Mouse (Mus musculus) spleen, adult 12 weeks (tissue): Measurements from ENCODE around the gene Tmem131.
"Not testable (repeated sequence)": the region's sequence is repeated elsewhere in the genome, so short reads cannot be mapped to it uniquely, and the experiment has no call there.

ENCODE experiments used
- DNase-seq: peaks from one replicate; pipeline ENCODE4 v3.0.0; 2022; ENCODE audit warnings: low spot score

Gene Tmem131

GRCm38 (mm10) chr1:36915200-36915580 is 28.3 kb downstream of the Tmem131 start:
- no peak for DNase-seq

- no peak for DNase-seq
These were observed 28.8 kb downstream of the Tmem131 start for GRCm38 (mm10) chr1:36914455-36915199.

GRCm38 (mm10) chr1:36913806-36914205 is 29.7 kb downstream of the Tmem131 start:
- no peak for DNase-seq

GRCm38 (mm10) chr1:36912239-36912638 is 31.2 kb downstream of the Tmem131 start:
- no peak for DNase-seq

- no peak for DNase-seq
These were observed 31.9 kb downstream of the Tmem131 start for GRCm38 (mm10) chr1:36911603-36912002.

GRCm38 (mm10) chr1:36910397-36910796 is 33.1 kb downstream of the Tmem131 start:
- no peak for DNase-seq

GRCm38 (mm10) chr1:36909965-36910364 is 33.5 kb downstream of the Tmem131 start:
- not testable (repeated sequence) for DNase-seq

- no peak for DNase-seq
These were observed 38.2 kb downstream of the Tmem131 start for GRCm38 (mm10) chr1:36905216-36905615.

- DNase-seq: no peak
These were observed 39.0 kb downstream of the Tmem131 start for GRCm38 (mm10) chr1:36904489-36904888.

- DNase-seq: no peak
These were observed 39.4 kb downstream of the Tmem131 start for GRCm38 (mm10) chr1:36904084-36904451.

GRCm38 (mm10) chr1:36903376-36904083 is 39.9 kb downstream of the Tmem131 start:
- DNase-seq: no peak

GRCm38 (mm10) chr1:36902533-36903315 is 40.7 kb downstream of the Tmem131 start:
- no peak for DNase-seq

GRCm38 (mm10) chr1:36899622-36900021 is 43.8 kb downstream of the Tmem131 start:
- DNase-seq: no peak

- DNase-seq: no peak
These were observed 47.0 kb downstream of the Tmem131 start for GRCm38 (mm10) chr1:36896423-36896822.

GRCm38 (mm10) chr1:36895452-36895851 is 48.0 kb downstream of the Tmem131 start:
- no peak for DNase-seq

GRCm38 (mm10) chr1:36894136-36894535 is 49.3 kb downstream of the Tmem131 start:
- DNase-seq: no peak

GRCm38 (mm10) chr1:36893720-36894119 is 49.7 kb downstream of the Tmem131 start:
- not testable (repeated sequence) for DNase-seq

- no peak for DNase-seq
These were observed 50.3 kb downstream of the Tmem131 start for GRCm38 (mm10) chr1:36893146-36893545.

- no peak for DNase-seq
These were observed 51.0 kb downstream of the Tmem131 start for GRCm38 (mm10) chr1:36892461-36892860.

GRCm38 (mm10) chr1:36889016-36889415 is 54.5 kb downstream of the Tmem131 start:
- DNase-seq: no peak

GRCm38 (mm10) chr1:36887172-36887571 is 56.3 kb downstream of the Tmem131 start:
- no peak for DNase-seq

- DNase-seq: no peak
These were observed 57.0 kb downstream of the Tmem131 start for GRCm38 (mm10) chr1:36886489-36886888.

GRCm38 (mm10) chr1:36884536-36884935 is 58.9 kb downstream of the Tmem131 start:
- no peak for DNase-seq
